Mouse (Mus musculus) spleen, adult 2 months (tissue): ENCODE measurements around the gene Plvap.

ENCODE experiments used
- CTCF ChIP-seq: fragments of 200-500 bp; IDR thresholded peaks from 2 replicates; pipeline ENCODE4 v1.5.1; 2011; ENCODE audit warnings: mild to moderate bottlenecking, inconsistent platforms; ENCODE audit not compliant: insufficient read depth, insufficient read length, insufficient replicate concordance; ENCODE audit errors: extremely low read depth
- POLR2A ChIP-seq: fragments of 200-500 bp; IDR thresholded peaks from 2 replicates; pipeline ENCODE4 v1.6.1; 2011; ENCODE audit warnings: low read depth, low read length, inconsistent platforms

- TF ChIP-seq POLR2A: no peak
- TF ChIP-seq CTCF: no peak
Measured at GRCm38 (mm10) chr8:71526272-71526671, 14.7 kb upstream of the Plvap start.
